Comparison of ENCODE assay signal across 10 mouse cellular contexts in the genomic region with DNA sequence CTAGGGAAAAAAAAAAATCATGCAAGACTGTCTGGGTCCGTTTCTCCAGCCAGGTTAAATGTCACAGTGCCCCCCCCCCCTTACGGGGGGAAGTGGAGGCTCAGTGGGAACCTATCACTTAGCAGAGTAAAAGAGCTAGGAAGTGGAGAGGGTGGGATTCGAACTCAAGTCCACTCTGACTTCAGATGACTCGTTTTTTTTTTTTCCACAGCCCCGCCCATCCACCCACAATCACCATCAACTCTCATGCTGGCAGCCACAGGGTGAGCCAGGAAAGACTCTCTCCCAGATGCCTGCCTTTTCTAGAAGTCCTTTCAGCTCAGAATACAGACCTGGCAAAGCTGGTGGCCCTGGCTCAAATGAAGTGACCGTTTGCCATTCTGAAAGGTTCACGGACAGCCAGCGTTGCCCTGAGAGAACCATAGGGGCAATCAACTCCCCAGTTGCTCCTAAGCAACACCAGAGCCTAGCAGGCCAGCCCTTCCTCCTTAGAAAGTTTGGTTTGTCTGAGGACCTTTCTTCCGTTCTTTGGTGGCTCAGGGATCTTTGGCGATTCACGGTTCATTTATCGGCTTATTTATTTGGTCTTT. TPM values are rescaled to one million over a fixed set of nuclear protein-coding genes. Genes with fewer than 3 reads are reported as not detected.
DNase-seq lines count a peak whose midpoint lies in the region; ATAC-seq and TF ChIP-seq lines count a peak whose summit lies in the region.
"Had no signal": no experiment of that assay in that cellular context is flagged by ENCODE, and none has a peak within 500 bp of the region (broad histone marks: within the 10 kb centered on the region; RNA-seq: fewer than 3 reads in every experiment).

No protein-coding gene starts in this region.

- H3K4me3 ChIP-seq in heart, embryonic 14.5 days (ENCODE audit: control insufficient read depth in 1 of 2, insufficient read depth in 1 of 2, low read depth in 1 of 2, low read length in 2 of 2) = no peak overlapping the region
- H3K4me3 ChIP-seq in megakaryocyte, embryonic 14.5 days (replicated peaks) = peak overlapping the region; percentile 89
- H3K4me3 ChIP-seq in olfactory bulb, adult 2 months (ENCODE audit: insufficient read depth, low read depth, low read length) = no peak overlapping the region
- H3K4me3 ChIP-seq in forebrain, embryonic 12.5 days (replicated peaks) = no peak overlapping the region
- H3K4me3 ChIP-seq: neural tube, embryonic 13.5 days had no signal

- no peak for TF ChIP-seq CTCF in olfactory bulb, adult 2 months (IDR thresholded peaks at IDR 0.05; ENCODE audit: insufficient read depth, low read depth, low read length)

- no peak overlapping the region; the same call in 1 of the 2 replicates for H3K9ac ChIP-seq in heart, embryonic 14.5 days (ENCODE audit: low read length)
- H3K9ac ChIP-seq in forebrain, embryonic 12.5 days = no peak overlapping the region

- no peak for TF ChIP-seq POLR2A in olfactory bulb, adult 2 months (IDR thresholded peaks at IDR 0.05; ENCODE audit: insufficient read depth, low read depth, low read length)

- no peaks in the 10 kb centered on the region for H3K27me3 ChIP-seq in heart, embryonic 14.5 days (ENCODE audit: control insufficient read depth, insufficient read depth, low read length)
- H3K27me3 ChIP-seq in megakaryocyte, embryonic 14.5 days (replicated peaks) = no peaks in the 10 kb centered on the region
- peaks cover 8% of the 10 kb centered on the region; the same call in 1 of the 2 replicates for H3K27me3 ChIP-seq in forebrain, embryonic 12.5 days
- H3K27me3 ChIP-seq: neural tube, embryonic 13.5 days had no signal

- DNase-seq in heart, postnatal 4 days = no peak
- no peak for DNase-seq in ovary, postnatal 10 days (ENCODE audit: low spot score)

- H3K27ac ChIP-seq in heart, embryonic 14.5 days (replicated peaks in 1 of 2; ENCODE audit: control insufficient read depth in 1 of 2, insufficient read depth in 1 of 2, low read depth in 2 of 2, low read length in 2 of 2) = peak overlapping the region; percentile 75 to 85
- H3K27ac ChIP-seq in olfactory bulb, adult 2 months (ENCODE audit: insufficient read depth, low read depth, low read length) = 0 out of 2 replicates have a peak overlapping the region, but pooled peaks have one; percentile 45
- H3K27ac ChIP-seq in forebrain, embryonic 12.5 days = no peak overlapping the region
- H3K27ac ChIP-seq: neural tube, embryonic 13.5 days had no signal

- H3K9me3 ChIP-seq in heart, embryonic 14.5 days (ENCODE audit: control insufficient read depth, low read length) = no peaks in the 10 kb centered on the region
- no peaks in the 10 kb centered on the region for H3K9me3 ChIP-seq in megakaryocyte, embryonic 14.5 days
- no peaks in the 10 kb centered on the region for H3K9me3 ChIP-seq in forebrain, embryonic 12.5 days
- H3K9me3 ChIP-seq: neural tube, embryonic 13.5 days had no signal

- no peak for ATAC-seq in heart, embryonic 14.5 days (ENCODE audit: insufficient number of reproducible peaks, insufficient read depth, low FRiP score, low read depth)
- ATAC-seq in megakaryocyte, adult 5-6 weeks (ENCODE audit: poor library complexity, severe bottlenecking) = no peak
- ATAC-seq in erythroblast, adult 5-6 weeks (replicated peaks; ENCODE audit: low FRiP score, poor library complexity, severe bottlenecking) = 0 out of 2 replicates have a peak, but pooled peaks have one; percentile 30
- ATAC-seq in forebrain, embryonic 12.5 days (ENCODE audit: low FRiP score) = no peak
- ATAC-seq: hindbrain, embryonic 16.5 days had no signal

- 56% methylated on average over 12 of the region's 12 CpGs for WGBS in heart, embryonic 14.5 days
- WGBS in olfactory bulb, adult 2 months = 52% methylated on average over 12 of the region's 12 CpGs
- WGBS in forebrain, embryonic 12.5 days = 65% methylated on average over 12 of the region's 12 CpGs

- H3K4me1 ChIP-seq in heart, embryonic 14.5 days (ENCODE audit: control insufficient read depth in 2 of 2, insufficient read depth in 2 of 2, low read length in 2 of 2) = peaks cover 16 to 20% of the 10 kb centered on the region in 2 experiments
- peaks cover 61% of the 10 kb centered on the region for H3K4me1 ChIP-seq in megakaryocyte, embryonic 14.5 days
- H3K4me1 ChIP-seq in olfactory bulb, adult 2 months (ENCODE audit: control insufficient read depth, insufficient read depth, low read length) = peaks cover 12% of the 10 kb centered on the region
- H3K4me1 ChIP-seq in forebrain, embryonic 12.5 days = peaks cover 10% of the 10 kb centered on the region

- no peaks in the 10 kb centered on the region for H3K36me3 ChIP-seq in heart, embryonic 14.5 days (ENCODE audit: control insufficient read depth, insufficient read depth, low read length)
- H3K36me3 ChIP-seq in megakaryocyte, embryonic 14.5 days (replicated peaks; ENCODE audit: low read length) = peaks cover 1% of the 10 kb centered on the region
- no peaks in the 10 kb centered on the region for H3K36me3 ChIP-seq in forebrain, embryonic 12.5 days (replicated peaks)
- H3K36me3 ChIP-seq: neural tube, embryonic 13.5 days had no signal

- no peak overlapping the region for H3K4me2 ChIP-seq in heart, embryonic 14.5 days (ENCODE audit: low read length)
- no peak overlapping the region for H3K4me2 ChIP-seq in forebrain, embryonic 12.5 days

RNA-seq across cellular contexts. Expression of a gene that starts 13.5 kb away (rescaled TPM):
- 181 and 194 TPM in 2 replicates for polyA plus RNA-seq in heart, embryonic 14.5 days (2014; fragmentation: Nextera tagmentation; extraction: Ambion mirVana)
- 100 to 1,000 TPM; 313 to 318 TPM for total RNA-seq in heart, postnatal 4 days (2021)
- 19.4 and 27.6 TPM in 2 replicates for polyA plus RNA-seq in megakaryocyte, embryonic 14.5 days (2012; ENCODE audit: insufficient read depth, low replicate concordance)
- 28.4 and 29.7 TPM in 2 replicates for total RNA-seq in megakaryocyte, adult 5-6 weeks (2015)
- total RNA-seq in megakaryocyte, adult 5-6 weeks (2017) = 32.3 and 39.2 TPM in 2 replicates
- 24.6 and 29.9 TPM in 2 replicates for total RNA-seq in erythroblast, adult 5-6 weeks (2015; ENCODE audit: low replicate concordance)
- total RNA-seq in erythroblast, adult 5-6 weeks (2017; ENCODE audit: low replicate concordance) = 35.4 and 44.6 TPM in 2 replicates
- polyA plus RNA-seq in olfactory bulb, adult 2 months (2012; ENCODE audit: insufficient read depth, insufficient read length, low replicate concordance, missing spikeins) = not detected in 2 replicates
- polyA plus RNA-seq in forebrain, embryonic 12.5 days (2016; fragmentation: Nextera tagmentation; extraction: Ambion mirVana) = 205 and 221 TPM in 2 replicates
